In the genomic region with DNA sequence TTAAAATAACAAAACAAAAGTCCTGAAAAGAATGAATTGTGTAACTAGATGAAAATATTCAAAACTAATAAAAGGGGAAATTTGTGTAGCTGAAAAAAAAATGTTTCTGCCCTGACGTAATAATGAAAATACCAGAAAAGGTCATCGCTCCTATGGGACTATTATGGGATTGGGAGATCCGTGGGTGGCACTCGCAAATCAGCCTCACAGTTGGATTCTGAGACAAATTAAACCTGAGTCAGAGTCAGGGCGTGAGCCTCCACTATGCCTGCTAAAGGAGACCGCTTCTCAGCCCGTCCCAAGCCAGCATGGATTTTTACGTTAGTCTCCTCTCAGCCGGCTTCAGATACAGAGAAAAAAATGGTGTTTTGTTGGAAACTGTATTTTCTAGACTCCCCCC, we compare ENCODE assay signal across 14 mouse cellular contexts. TPM values are rescaled to one million over a fixed set of nuclear protein-coding genes. Genes with fewer than 3 reads are reported as not detected.
DNase-seq lines count a peak whose midpoint lies in the region; ATAC-seq and TF ChIP-seq lines count a peak whose summit lies in the region.
"Had no signal": no experiment of that assay in that cellular context is flagged by ENCODE, and none has a peak within 500 bp of the region (broad histone marks: within the 10 kb centered on the region; RNA-seq: fewer than 3 reads in every experiment).

No protein-coding gene starts in this region.

- no peaks in the 10 kb centered on the region for H3K27me3 ChIP-seq in limb, embryonic 13.5 days
- H3K27me3 ChIP-seq in limb, embryonic 10.5 days (ENCODE audit: low read depth, poor library complexity, severe bottlenecking): no peaks in the 10 kb centered on the region
- H3K27me3 ChIP-seq: embryonic facial prominence, embryonic 13.5 days; heart, embryonic 15.5 days; hindbrain, embryonic 15.5 days had no signal

- no peak for DNase-seq in limb, embryonic 10.5 days (ENCODE audit: low spot score)
- DNase-seq in Muller cell, postnatal 12 days (ENCODE audit: inconsistent ontology term): peak; percentile 52
- no peak for DNase-seq in right cerebral cortex, adult 18-20 months
- DNase-seq in thymus, postnatal 10 days (ENCODE audit: low spot score in 2 of 2): no peak
- DNase-seq: gastrocnemius, postnatal 25 days had no signal

- ATAC-seq in limb, embryonic 13.5 days (ENCODE audit: low FRiP score, low read depth): no peak
- no peak for ATAC-seq in inflammation-experienced regulatory T-cells, adult 6 months

- H3K4me1 ChIP-seq in limb, embryonic 13.5 days: peaks cover 35% of the 10 kb centered on the region
- peaks cover 18% of the 10 kb centered on the region for H3K4me1 ChIP-seq in limb, embryonic 10.5 days
- peaks cover 15% of the 10 kb centered on the region for H3K4me1 ChIP-seq in embryonic fibroblast, embryonic 13.5 days (ENCODE audit: control insufficient read depth, insufficient read depth, low read length)
- H3K4me1 ChIP-seq: forebrain, embryonic 10.5 days had no signal

- WGBS in limb, embryonic 13.5 days: 36% methylated on average over 9 of the region's 9 CpGs
- 77% methylated on average over 9 of the region's 9 CpGs for WGBS in limb, embryonic 10.5 days

- no peaks in the 10 kb centered on the region for H3K36me3 ChIP-seq in limb, embryonic 13.5 days
- no peaks in the 10 kb centered on the region for H3K36me3 ChIP-seq in limb, embryonic 10.5 days
- H3K36me3 ChIP-seq: embryonic facial prominence, embryonic 13.5 days; forebrain, embryonic 10.5 days; heart, embryonic 15.5 days; hindbrain, embryonic 10.5 days; hindbrain, embryonic 15.5 days had no signal

- H3K9me3 ChIP-seq in limb, embryonic 13.5 days: no peaks in the 10 kb centered on the region
- H3K9me3 ChIP-seq in limb, embryonic 10.5 days (replicated peaks): no peaks in the 10 kb centered on the region
- H3K9me3 ChIP-seq: embryonic facial prominence, embryonic 13.5 days; forebrain, embryonic 10.5 days; heart, embryonic 15.5 days; hindbrain, embryonic 10.5 days; hindbrain, embryonic 15.5 days had no signal

- no peak for TF ChIP-seq POLR2A in embryonic fibroblast, embryonic 13.5 days (IDR thresholded peaks at IDR 0.05; ENCODE audit: low read depth, low read length)

- H3K4me3 ChIP-seq in limb, embryonic 13.5 days: no peak overlapping the region
- no peak overlapping the region for H3K4me3 ChIP-seq in limb, embryonic 10.5 days
- H3K4me3 ChIP-seq in embryonic fibroblast, embryonic 13.5 days (ENCODE audit: insufficient read depth, low read length): no peak overlapping the region
- H3K4me3 ChIP-seq: embryonic facial prominence, embryonic 13.5 days; forebrain, embryonic 10.5 days; gastrocnemius, adult 2 months; heart, embryonic 15.5 days; hindbrain, embryonic 10.5 days; hindbrain, embryonic 15.5 days had no signal

- no peak overlapping the region for H3K9ac ChIP-seq in limb, embryonic 13.5 days
- H3K9ac ChIP-seq: embryonic facial prominence, embryonic 13.5 days; heart, embryonic 15.5 days; hindbrain, embryonic 15.5 days had no signal

- 0 out of 2 replicates have a peak overlapping the region, but pooled peaks have one; percentile 4 for H3K4me2 ChIP-seq in limb, embryonic 13.5 days (replicated peaks)
- H3K4me2 ChIP-seq: embryonic facial prominence, embryonic 13.5 days; heart, embryonic 15.5 days; hindbrain, embryonic 15.5 days had no signal

- H3K27ac ChIP-seq in limb, embryonic 13.5 days: no peak overlapping the region
- no peak overlapping the region for H3K27ac ChIP-seq in limb, embryonic 10.5 days
- H3K27ac ChIP-seq in embryonic fibroblast, embryonic 13.5 days (ENCODE audit: insufficient read depth, low read length): peak overlapping the region; percentile 75
- H3K27ac ChIP-seq: embryonic facial prominence, embryonic 13.5 days; forebrain, embryonic 10.5 days; gastrocnemius, adult 2 months; heart, embryonic 15.5 days; hindbrain, embryonic 10.5 days; hindbrain, embryonic 15.5 days had no signal

- TF ChIP-seq CTCF in embryonic fibroblast, embryonic 13.5 days (IDR thresholded peaks at IDR 0.05; ENCODE audit: borderline replicate concordance, insufficient read depth, low read length): no peak

RNA-seq across cellular contexts. Expression of a gene that starts 38.9 kb away (rescaled TPM):
- 60.7 and 63.7 TPM in 2 replicates for polyA plus RNA-seq in limb, embryonic 13.5 days (2015; fragmentation: Nextera tagmentation; extraction: Ambion mirVana)
- 80.1 and 96.7 TPM in 2 replicates for polyA plus RNA-seq in limb, embryonic 10.5 days (2016; fragmentation: Nextera tagmentation; extraction: Ambion mirVana)
- 11.0 and 16.8 TPM in 2 replicates for polyA plus RNA-seq in embryonic fibroblast, embryonic 13.5 days (2011; ENCODE audit: insufficient read length, low read depth, missing spikeins)
- 10 to 100 TPM; 30.7 to 35.0 (median 30.7) TPM for polyA plus RNA-seq in inflammation-experienced regulatory T-cells, adult 6 months (2017; shearing (Covaris generic))
